Mouse (Mus musculus) heart, adult 2 months (tissue): Measurements from ENCODE around the gene Ccnt1.

Experiments used
- CTCF ChIP-seq: fragments of 200-600 bp; IDR thresholded peaks from 2 replicates; pipeline ENCODE4 v1.8.1; 2022; ENCODE audit warnings: antibody characterized with exemption, mild to moderate bottlenecking, moderate library complexity
- EP300 ChIP-seq: fragments of 200-500 bp; IDR thresholded peaks from 2 replicates; pipeline ENCODE4 v1.6.1; 2011; ENCODE audit warnings: low read depth, low read length, control low read depth; ENCODE audit not compliant: insufficient read depth
- POLR2A ChIP-seq: fragments of 200-500 bp; IDR thresholded peaks from 2 replicates; pipeline ENCODE4 v1.6.1; 2011; ENCODE audit warnings: mild to moderate bottlenecking, low read depth, low read length, control low read depth; ENCODE audit not compliant: insufficient read depth

DNA sequence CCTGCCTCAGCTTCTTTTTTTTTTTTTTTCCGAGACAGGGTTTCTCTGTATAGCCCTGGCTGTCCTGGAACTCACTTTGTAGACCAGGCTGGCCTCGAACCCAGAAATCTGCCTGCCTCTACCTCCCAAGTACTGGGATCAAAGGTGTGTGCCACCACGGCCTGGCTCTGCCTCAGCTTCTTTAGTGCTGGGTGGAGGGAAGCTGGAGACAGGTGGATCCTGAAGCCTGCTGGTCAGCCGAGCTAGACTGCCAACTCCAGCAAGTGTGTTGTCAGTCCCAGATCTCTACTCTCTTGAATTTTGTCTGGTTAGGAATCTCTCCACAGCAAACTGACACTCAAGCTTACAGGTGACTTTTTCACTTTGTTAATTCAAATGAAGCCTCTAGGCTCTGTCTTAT is 34.8 kb downstream of the Ccnt1 start:
- TF ChIP-seq POLR2A (no peak), CTCF (no peak), EP300 (no peak)
